Mouse (Mus musculus): ENCODE measurements around the gene Gucy2d. TPM values are rescaled to one million over a fixed set of nuclear protein-coding genes. Genes with fewer than 3 reads are reported as not detected.

Gucy2d gene
- not detected in 2 replicates for polyA plus RNA-seq (2012)

GRCm38 (mm10) chr7:98439956-98440466 lies at the start of gene Gucy2d:
Gucy2d (plus strand) TSS chr7:98440416.

GRCm38 (mm10) chr7:98489131-98489530 lies 48.9 kb downstream of the Gucy2d start, which contains the start of gene Lrrc32:
Lrrc32 (plus strand) TSS chr7:98489283.

Other genes starting within 250 kb of the Gucy2d start
- 0.17 and 0.26 TPM in 2 replicates for gene B3gnt6, start 240.9 kb upstream of the Gucy2d start, polyA plus RNA-seq (2012)
- gene Acer3, start 119.2 kb upstream of the Gucy2d start, polyA plus RNA-seq (2012): 8.5 and 10.2 TPM in 2 replicates
- 0.13 and 0.21 TPM in 2 replicates for gene Tsku, start 79.1 kb upstream of the Gucy2d start, polyA plus RNA-seq (2012)
- 1.3 and 1.7 TPM in 2 replicates for gene Lrrc32, start 48.9 kb downstream of the Gucy2d start, polyA plus RNA-seq (2012)
- gene Emsy, start 216.4 kb downstream of the Gucy2d start, polyA plus RNA-seq (2012): 4.5 and 5.1 TPM in 2 replicates

Data from megakaryocyte-erythroid progenitor cell, adult 5 weeks (primary cell).